Mouse (Mus musculus) Patski (cell line): ENCODE measurements around the gene Jun. TPM values are rescaled to one million over a fixed set of nuclear protein-coding genes. Genes with fewer than 3 reads are reported as not detected.

ENCODE experiments used
- ATAC-seq: fragments of 100-300 bp; one replicate; pipeline ENCODE4 v1.8.0; 2021
- CTCF ChIA-PET: fragments of 350-600 bp; sonication (Branson Sonifier 250); formaldehyde crosslinking; loops from one replicate; lab custom pipeline; 2022; ENCODE audit warnings: inconsistent platforms; lab: Charles Lee
- POLR2A ChIA-PET: fragments of 350-600 bp; sonication (Branson Sonifier 250); formaldehyde crosslinking; loops from one replicate; lab custom pipeline; 2022; ENCODE audit warnings: antibody characterized with exemption, inconsistent platforms; lab: Charles Lee
- DNase-seq: peaks from one replicate; pipeline ENCODE4 v3.0.0-alpha.2; 2011; ENCODE audit warnings: low read depth, low spot score
- H3K27me3 ChIP-seq: fragments of 371-371 bp; one replicate; pipeline ENCODE4 v1.5.1; 2021
- CTCF ChIP-seq: fragments of 100-300 bp; IDR thresholded peaks from one replicate; pipeline ENCODE4 v1.5.1; 2021
- in situ Hi-C: fragments of 300-500 bp; cut with MboI; formaldehyde crosslinking; loops from 3 replicates; pipeline ENCODE4 v1.11.1; 2018; ENCODE audit warnings: low pct_unique_long_range_greater_than_20kb, mixed read lengths
- polyA plus RNA-seq: library from polyadenylated mRNA; unstranded; gene quantifications from one replicate; pipeline ENCODE4 v1.2.3, GENCODE M21; 2021

The Jun gene
- polyA plus RNA-seq, 1 experiment from 2014 or later: 122 TPM

DNA sequence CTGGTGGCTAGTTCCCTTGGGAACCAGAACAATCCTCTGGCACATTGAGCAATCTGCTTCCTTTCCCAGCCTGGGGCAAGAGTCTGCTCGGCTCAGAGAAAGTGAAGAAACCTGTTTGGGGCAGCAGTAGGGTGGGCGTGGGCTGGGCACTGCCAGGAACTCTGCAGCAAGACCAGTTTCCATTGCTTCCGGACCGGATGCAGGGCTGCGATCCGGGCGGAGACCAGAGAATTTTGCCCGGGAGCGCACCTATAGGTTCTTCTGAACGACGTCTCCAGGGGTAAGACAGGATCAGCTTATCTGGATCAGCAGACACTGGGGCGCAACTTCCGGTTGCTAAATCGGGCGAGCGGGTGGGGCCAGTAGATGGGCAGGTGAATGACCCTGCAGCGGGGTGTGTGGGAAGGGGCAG, 23.6 kb upstream of the Jun start:
- ATAC-seq (no peak), DNase-seq (no peak)
- no peaks in the 10 kb centered on the region for H3K27me3 ChIP-seq
- CTCF ChIA-PET: no interaction called here
- no peak for TF ChIP-seq CTCF
- POLR2A ChIA-PET: no interaction called here
- in situ Hi-C loops: no loop called here

GRCm38 (mm10) chr4:95074319-95074718, 22.3 kb upstream of the Jun start:
- no peak for ATAC-seq
- POLR2A ChIA-PET: no interaction called here
- no peak for DNase-seq
- no peaks in the 10 kb centered on the region for H3K27me3 ChIP-seq
- CTCF ChIA-PET: no interaction called here
- TF ChIP-seq CTCF: no peak
- in situ Hi-C loops: no loop called here

GRCm38 (mm10) chr4:95073214-95073750, 21.3 kb upstream of the Jun start:
- ChIA-PET POLR2A (no interaction called here), CTCF (no interaction called here)
- no peak for ATAC-seq
- TF ChIP-seq CTCF: no peak
- DNase-seq: no peak
- H3K27me3 ChIP-seq: no peaks in the 10 kb centered on the region
- in situ Hi-C loops: no loop called here

DNA sequence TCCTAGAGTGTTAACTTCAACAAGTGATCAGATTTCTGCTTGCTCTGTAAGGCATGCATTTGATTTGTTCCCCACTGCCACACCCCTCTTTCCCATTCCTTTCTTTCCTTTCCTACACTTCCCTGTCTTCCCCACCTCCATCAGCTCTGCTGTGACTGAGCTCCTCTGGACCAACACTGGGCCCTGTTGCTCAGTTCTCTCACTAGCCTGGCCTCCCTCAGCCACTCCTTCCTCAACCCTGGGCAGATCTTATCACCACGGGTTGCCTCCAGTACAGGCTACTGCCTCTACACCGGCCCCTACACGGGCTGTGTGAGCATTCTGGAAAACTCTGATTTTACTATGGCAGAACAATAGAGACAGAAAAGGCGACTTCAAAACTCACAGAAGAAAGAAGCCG, 18.4 kb upstream of the Jun start:
- DNase-seq: no peak

GRCm38 (mm10) chr4:95068045-95068948, 16.3 kb upstream of the Jun start:
- CTCF ChIA-PET: interaction anchor here (1.5 kb wide), 1 partner anchor 11 kb away, joined by 5 read pairs; no protein-coding TSS in a partner anchor
- DNase-seq (no peak), ATAC-seq (no peak)
- H3K27me3 ChIP-seq: no peaks in the 10 kb centered on the region
- POLR2A ChIA-PET: no interaction called here
- in situ Hi-C loops: no loop called here
- TF ChIP-seq CTCF: no peak

More for the DNA sequence above, 18.4 kb upstream of the Jun start:
- no peaks in the 10 kb centered on the region for H3K27me3 ChIP-seq
- ChIA-PET CTCF (interaction anchor here (1.0 kb wide), 2 partner anchors 9 to 11 kb away, joined by 3 read pairs; no protein-coding TSS in a partner anchor), POLR2A (no interaction called here)
- in situ Hi-C loops: no loop called here
- no peak for ATAC-seq
- no peak for TF ChIP-seq CTCF

GRCm38 (mm10) chr4:95063609-95064210, 11.7 kb upstream of the Jun start:
- no peak for TF ChIP-seq CTCF
- ATAC-seq: no peak
- ChIA-PET CTCF (no interaction called here), POLR2A (interaction anchor here (0.6 kb wide), 1 partner anchor 10 kb away, joined by 3 read pairs; no protein-coding TSS in a partner anchor)
- in situ Hi-C loops: no loop called here
- no peaks in the 10 kb centered on the region for H3K27me3 ChIP-seq
- no peak for DNase-seq

- CTCF ChIA-PET: interaction anchor here (1.2 kb wide), 1 partner anchor 9 kb away, joined by 3 read pairs; no protein-coding TSS in a partner anchor
- in situ Hi-C loops: no loop called here
- DNase-seq (no peak), ATAC-seq (no peak)
- POLR2A ChIA-PET: interaction anchor here (1.1 kb wide), 1 partner anchor 410 kb away, joined by 6 read pairs; no protein-coding TSS in a partner anchor
- no peaks in the 10 kb centered on the region for H3K27me3 ChIP-seq
- TF ChIP-seq CTCF: no peak
Measured at GRCm38 (mm10) chr4:95062873-95063272, 10.9 kb upstream of the Jun start.

GRCm38 (mm10) chr4:95057264-95057663, 5.2 kb upstream of the Jun start:
- ATAC-seq: no peak

DNA sequence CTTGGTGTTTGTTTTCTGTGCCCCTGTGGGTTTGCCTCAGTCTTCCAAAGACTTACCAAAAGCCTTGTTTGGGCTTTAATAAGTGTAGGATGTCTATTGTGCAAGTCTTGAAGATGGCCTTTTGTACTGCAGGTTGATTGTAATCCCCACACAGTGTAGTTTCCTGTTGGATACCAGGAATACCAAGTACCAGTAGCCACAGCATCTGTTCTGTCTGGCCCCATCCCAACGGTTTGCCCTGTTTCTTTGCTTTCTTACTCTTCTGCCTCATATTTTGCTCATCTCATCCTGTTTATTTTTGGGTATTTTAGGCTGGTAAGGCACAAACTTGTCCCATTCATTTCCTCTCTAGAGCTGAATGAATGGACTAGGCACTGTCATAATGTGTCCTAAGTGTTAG, 3.3 kb upstream of the Jun start:
- ATAC-seq: no peak
- CTCF ChIA-PET: no interaction called here
- DNase-seq: no peak
- in situ Hi-C loops: no loop called here
- POLR2A ChIA-PET: interaction anchor here (0.6 kb wide), 1 partner anchor 278 kb away, joined by 3 read pairs; no protein-coding TSS in a partner anchor
- no peak for TF ChIP-seq CTCF
- no peaks in the 10 kb centered on the region for H3K27me3 ChIP-seq

More at GRCm38 (mm10) chr4:95057264-95057663, 5.2 kb upstream of the Jun start:
- in situ Hi-C loops: no loop called here
- ChIA-PET POLR2A (no interaction called here), CTCF (interaction anchor here (0.8 to 1.5 kb wide), 3 partner anchors 10 to 811 kb away, joined by 3 to 5 read pairs (median 3); no protein-coding TSS in a partner anchor)
- DNase-seq: no peak
- no peaks in the 10 kb centered on the region for H3K27me3 ChIP-seq
- no peak for TF ChIP-seq CTCF

- in situ Hi-C loops: loop anchor here (5.0 kb wide), 7 partner anchors 47 to 813 kb away; partner anchors contain the start of gene Fggy
- TF ChIP-seq CTCF: no peak
- DNase-seq: no peak
- POLR2A ChIA-PET: interaction anchor here (0.6 kb wide), 3 partner anchors 45 to 701 kb away, joined by 3 to 5 read pairs (median 3); no protein-coding TSS in a partner anchor
- ATAC-seq: no peak
- H3K27me3 ChIP-seq: no peaks in the 10 kb centered on the region
- CTCF ChIA-PET: interaction anchor here (0.6 to 1.6 kb wide), 4 partner anchors 26 to 816 kb away, joined by 3 to 4 read pairs (median 3); no protein-coding TSS in a partner anchor
Measured at GRCm38 (mm10) chr4:95054336-95054735, 2.3 kb upstream of the Jun start.
